Mouse (Mus musculus): ENCODE results near the gene Lysmd2.

- TF ChIP-seq CTCF (IDR thresholded peaks at IDR 0.05 in 2 of 3, conservative IDR thresholded peaks at IDR 0.05 in 1 of 3; ENCODE audit: control insufficient read depth in 1 of 3, insufficient read depth in 1 of 3, low read depth in 2 of 3, low read length in 3 of 3, poor library complexity in 1 of 3, severe bottlenecking in 1 of 3) (no peak), POLR2A (IDR thresholded peaks at IDR 0.05; ENCODE audit: control insufficient read depth in 1 of 2, insufficient read depth in 1 of 2, low read depth in 1 of 2, low read length in 2 of 2, poor library complexity in 1 of 2) (no peak), EP300 (IDR thresholded peaks at IDR 0.05; ENCODE audit: low read depth in 1 of 2, low read length in 2 of 2) (no peak), USF1 (IDR thresholded peaks at IDR 0.05; ENCODE audit: low read depth, low read length) (no peak), ZC3H11A (IDR thresholded peaks at IDR 0.05; ENCODE audit: low read depth, low read length) (no peak), MXI1 (IDR thresholded peaks at IDR 0.05; ENCODE audit: low read depth, low read length) (no peak), CHD2 (IDR thresholded peaks at IDR 0.05; ENCODE audit: low read length) (no peak), MAX (IDR thresholded peaks at IDR 0.05; ENCODE audit: low read length) (no peak), KAT2A (conservative IDR thresholded peaks at IDR 0.05; ENCODE audit: low read depth, low read length) (no peak), NELFE (IDR thresholded peaks at IDR 0.05; ENCODE audit: low read depth, low read length) (no peak), SIN3A (IDR thresholded peaks at IDR 0.05; ENCODE audit: low read length) (no peak)
Observed at GRCm38 (mm10) chr9:75679629-75680028, 54.1 kb downstream of the Lysmd2 start.

Measured in MEL (cell line).